Mouse (Mus musculus) gonadal fat pad, adult 2 months (tissue): ENCODE measurements around the gene Nfil3. TPM values are rescaled to one million over a fixed set of nuclear protein-coding genes. Genes with fewer than 3 reads are reported as not detected.

Experiments used
- DNase-seq: peaks from one replicate; pipeline ENCODE4 v3.0.0-alpha.2; 2012; ENCODE audit warnings: low read depth
- polyA plus RNA-seq: library from polyadenylated mRNA; depleted of rRNA; stranded (reverse); fragments of >200 nt; gene quantifications from 2 replicates; pipeline ENCODE4 v1.2.3, GENCODE M21; 2012; rRNA removed

Nfil3 gene
- polyA plus RNA-seq, 1 experiment: 5.7 TPM

- DNase-seq: no peak
Measured at GRCm38 (mm10) chr13:52940956-52941355, 39.9 kb downstream of the Nfil3 start.

GRCm38 (mm10) chr13:52930582-52930981 is 50.3 kb downstream of the Nfil3 start:
- DNase-seq: no peak

GRCm38 (mm10) chr13:52929209-52930171 is 51.4 kb downstream of the Nfil3 start, which contains the start of gene Auh:
Gene Auh (minus strand): TSS chr13:52929681.
- peak; percentile 34 for DNase-seq

GRCm38 (mm10) chr13:52928392-52928791 is 52.5 kb downstream of the Nfil3 start:
- no peak for DNase-seq

GRCm38 (mm10) chr13:52924457-52924856 is 56.4 kb downstream of the Nfil3 start:
- DNase-seq: no peak

- no peak for DNase-seq
Measured at GRCm38 (mm10) chr13:52921966-52922365, 58.9 kb downstream of the Nfil3 start.

- DNase-seq: no peak
Measured at GRCm38 (mm10) chr13:52921065-52921825, 59.6 kb downstream of the Nfil3 start.

- no peak for DNase-seq
Measured at GRCm38 (mm10) chr13:52919790-52920352, 61.0 kb downstream of the Nfil3 start.

- no peak for DNase-seq
Measured at GRCm38 (mm10) chr13:52918333-52918732, 62.5 kb downstream of the Nfil3 start.

Other genes starting within 250 kb of the Nfil3 start
- gene Auh, start 51.4 kb downstream of the Nfil3 start, polyA plus RNA-seq: 37.9 and 47.3 TPM in 2 replicates